Mouse (Mus musculus): Measurements from ENCODE around the gene Thsd7b.

- TF ChIP-seq GATA1 (IDR thresholded peaks at IDR 0.05; ENCODE audit: borderline replicate concordance, low read length) (no peak), FLI1 (IDR thresholded peaks at IDR 0.05; ENCODE audit: low read length) (no peak)
Measured at GRCm38 (mm10) chr1:129779506-129779905, 506.4 kb downstream of the Thsd7b start.
